Mouse (Mus musculus): ENCODE data around the gene Dpep1.
"Not testable (repeated sequence)": the region's sequence is repeated elsewhere in the genome, so short reads cannot be mapped to it uniquely, and the experiment has no call there.

Gene Dpep1

GRCm38 (mm10) chr8:123212321-123213117 is 26.5 kb downstream of the Dpep1 start, which contains the start of the genes Chmp1a and Spata33:
Gene Chmp1a, minus strand, starts transcription at chr8:123212763.
Gene Spata33, plus strand, starts transcription at chr8:123212832.
- DNase-seq (ENCODE audit: low spot score), result peak; percentile 90

GRCm38 (mm10) chr8:123213118-123213772 is 27.2 kb downstream of the Dpep1 start:
- DNase-seq (ENCODE audit: low spot score), result no peak

GRCm38 (mm10) chr8:123215430-123215829 is 29.4 kb downstream of the Dpep1 start:
- no peak for DNase-seq (ENCODE audit: low spot score)

GRCm38 (mm10) chr8:123220917-123221316 is 34.9 kb downstream of the Dpep1 start:
- DNase-seq (ENCODE audit: low spot score), result no peak

GRCm38 (mm10) chr8:123224278-123225266 is 38.5 kb downstream of the Dpep1 start, which contains the start of gene Cdk10:
Gene Cdk10, plus strand, starts transcription at chr8:123224842.
- peak; percentile 94 for DNase-seq (ENCODE audit: low spot score)

- DNase-seq (ENCODE audit: low spot score), result no peak
Measured at GRCm38 (mm10) chr8:123228416-123228815, 42.4 kb downstream of the Dpep1 start.

GRCm38 (mm10) chr8:123230326-123230725 is 44.3 kb downstream of the Dpep1 start:
- not testable (repeated sequence) for DNase-seq (ENCODE audit: low spot score)

GRCm38 (mm10) chr8:123231742-123232141 is 45.7 kb downstream of the Dpep1 start:
- no peak for DNase-seq (ENCODE audit: low spot score)

- no peak for DNase-seq (ENCODE audit: low spot score)
Measured at GRCm38 (mm10) chr8:123232553-123232952, 46.5 kb downstream of the Dpep1 start.

GRCm38 (mm10) chr8:123233300-123233699 is 47.3 kb downstream of the Dpep1 start:
- no peak for DNase-seq (ENCODE audit: low spot score)

GRCm38 (mm10) chr8:123233760-123234159 is 47.7 kb downstream of the Dpep1 start:
- no peak for DNase-seq (ENCODE audit: low spot score)

- DNase-seq (ENCODE audit: low spot score), result no peak
Measured at GRCm38 (mm10) chr8:123234918-123235519, 49.0 kb downstream of the Dpep1 start.

GRCm38 (mm10) chr8:123235520-123236497 is 49.8 kb downstream of the Dpep1 start, which contains the start of gene Spata2l:
Gene Spata2l, minus strand, starts transcription at chr8:123236233.
- peak; percentile 89 for DNase-seq (ENCODE audit: low spot score)

GRCm38 (mm10) chr8:123239398-123239797 is 53.4 kb downstream of the Dpep1 start:
- no peak for DNase-seq (ENCODE audit: low spot score)

GRCm38 (mm10) chr8:123242107-123242923 is 56.3 kb downstream of the Dpep1 start:
- DNase-seq (ENCODE audit: low spot score), result no peak

GRCm38 (mm10) chr8:123243053-123243452 is 57.0 kb downstream of the Dpep1 start:
- no peak for DNase-seq (ENCODE audit: low spot score)

- DNase-seq (ENCODE audit: low spot score), result no peak
Measured at GRCm38 (mm10) chr8:123244382-123244781, 58.3 kb downstream of the Dpep1 start.

- no peak for DNase-seq (ENCODE audit: low spot score)
Measured at GRCm38 (mm10) chr8:123245543-123245942, 59.5 kb downstream of the Dpep1 start.

- DNase-seq (ENCODE audit: low spot score), result no peak
Measured at GRCm38 (mm10) chr8:123247748-123248147, 61.7 kb downstream of the Dpep1 start.
